Mouse (Mus musculus): ENCODE measurements around the gene Taf5l.
"Not testable (repeated sequence)": the region's sequence is repeated elsewhere in the genome, so short reads cannot be mapped to it uniquely, and the experiment has no call there.

The Taf5l gene

GRCm38 (mm10) chr8:124021237-124022227 lies at the start of gene Taf5l, which contains the start of gene Urb2:
TSS of gene Taf5l (minus strand) at chr8:124021397.
TSS of gene Urb2 (plus strand) at chr8:124021508.
- DNase-seq = peak; percentile 99

- DNase-seq = peak; percentile 92
These were observed 49.4 kb upstream of the Taf5l start for GRCm38 (mm10) chr8:124070363-124071324.

DNA sequence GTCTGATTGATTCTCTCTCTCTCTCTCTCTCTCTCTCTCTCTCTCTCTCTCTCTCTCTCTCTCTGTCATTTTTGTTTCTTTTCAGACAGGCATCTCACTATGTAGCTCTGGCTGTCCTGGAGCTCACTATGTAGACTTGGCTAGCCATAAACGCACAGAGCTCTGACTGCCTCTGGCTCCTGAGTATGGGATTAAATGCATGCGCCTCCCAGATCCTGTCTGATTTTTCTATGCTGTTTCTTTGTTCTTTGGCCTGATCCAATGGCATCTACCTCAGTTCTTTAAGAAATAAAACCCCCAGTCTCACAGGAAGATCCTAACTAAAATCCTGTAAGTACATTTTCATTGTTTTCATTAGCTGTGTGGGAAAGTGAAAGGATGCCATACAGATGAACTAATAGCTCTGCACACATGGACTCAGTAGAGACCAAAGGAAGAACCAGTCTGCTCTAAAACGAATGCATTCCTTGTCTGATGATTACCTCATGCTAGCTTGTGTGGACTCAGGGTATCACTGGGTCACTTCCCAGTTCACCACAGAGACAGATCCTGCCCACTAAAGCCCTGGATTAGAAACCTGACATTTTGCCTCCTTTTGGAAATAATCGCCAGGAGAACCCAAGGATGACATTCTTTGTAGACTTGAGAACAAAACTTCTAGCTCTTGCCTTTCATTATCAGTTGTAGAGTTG lies 46.0 kb upstream of the Taf5l start:
- no peak for DNase-seq

- DNase-seq = peak; percentile 99
These were observed 45.3 kb upstream of the Taf5l start for GRCm38 (mm10) chr8:124066325-124067058.

- peak; percentile 79 for DNase-seq
These were observed 35.8 kb upstream of the Taf5l start for GRCm38 (mm10) chr8:124056832-124057655.

- peak; percentile 78 for DNase-seq
These were observed 31.4 kb upstream of the Taf5l start for GRCm38 (mm10) chr8:124052568-124052967.

DNA sequence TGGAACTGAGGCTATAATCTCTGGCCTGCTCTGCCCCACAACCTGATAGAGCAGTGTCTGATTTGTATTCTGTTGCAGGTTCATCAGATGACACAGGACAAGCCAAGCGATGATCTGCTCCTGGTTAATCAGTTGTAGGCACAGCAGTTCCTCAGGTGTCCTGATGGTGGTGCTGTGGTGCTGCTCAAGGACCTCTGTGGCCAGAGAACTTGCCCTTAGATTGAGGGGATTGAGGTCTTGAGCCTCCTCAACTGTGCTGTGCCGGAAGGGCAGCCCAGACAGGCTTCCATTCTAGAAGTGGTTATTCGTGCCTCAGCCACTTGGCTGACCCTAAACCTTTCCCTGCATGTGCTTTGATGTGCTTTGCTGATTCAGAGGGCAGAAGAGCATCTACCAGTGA lies 30.9 kb upstream of the Taf5l start:
- peak; percentile 93 for DNase-seq

DNA sequence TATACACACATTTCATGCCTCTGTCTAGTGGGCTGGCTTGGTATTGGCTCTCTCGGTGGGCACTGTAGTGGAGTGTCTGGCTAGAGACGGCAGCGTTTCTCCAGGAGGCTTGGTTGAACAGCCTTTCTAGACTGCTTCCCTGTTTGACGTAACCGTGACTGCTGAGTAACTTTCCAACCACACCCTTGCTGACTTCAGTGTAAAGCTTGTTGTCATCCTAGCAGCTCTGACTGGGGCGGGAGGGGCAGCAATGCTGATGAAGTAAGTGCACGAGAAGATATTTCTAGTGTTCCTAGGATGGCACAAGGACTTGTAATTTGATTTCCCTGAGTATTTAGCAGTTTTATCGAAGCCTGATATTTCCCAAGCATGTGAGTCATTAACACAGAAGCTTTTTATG lies 24.7 kb upstream of the Taf5l start:
- peak; percentile 84 for DNase-seq

GRCm38 (mm10) chr8:124044931-124045330 lies 23.7 kb upstream of the Taf5l start:
- DNase-seq = peak; percentile 65

- DNase-seq = peak; percentile 79
These were observed 23.2 kb upstream of the Taf5l start for GRCm38 (mm10) chr8:124044421-124044820.

GRCm38 (mm10) chr8:124042201-124042600 lies 21.0 kb upstream of the Taf5l start:
- DNase-seq = peak; percentile 69

DNA sequence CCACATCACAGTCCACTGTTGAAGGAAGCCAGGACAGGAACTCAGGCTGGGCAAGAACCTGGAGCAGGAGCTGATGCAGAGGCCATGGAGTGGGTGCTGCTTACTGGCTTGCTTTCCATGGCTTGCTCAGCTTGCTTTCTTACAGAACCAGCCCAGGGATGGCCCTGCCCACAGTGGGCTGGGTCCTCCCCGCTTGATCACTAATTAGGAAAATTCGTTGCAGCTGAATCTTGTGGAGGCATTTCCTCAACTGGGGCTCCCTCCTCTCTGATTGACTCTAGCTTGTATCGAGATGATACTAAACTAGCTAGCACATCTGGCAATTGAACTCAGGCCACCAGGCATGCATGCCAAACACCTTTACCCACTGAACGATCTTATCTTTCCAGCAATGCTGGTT lies 18.2 kb upstream of the Taf5l start:
- peak; percentile 87 for DNase-seq

GRCm38 (mm10) chr8:124038121-124038520 lies 16.9 kb upstream of the Taf5l start:
- peak; percentile 52 for DNase-seq

- DNase-seq = no peak
These were observed 12.2 kb upstream of the Taf5l start for GRCm38 (mm10) chr8:124033400-124033799.

GRCm38 (mm10) chr8:124027831-124028230 lies 6.6 kb upstream of the Taf5l start:
- DNase-seq = no peak

DNA sequence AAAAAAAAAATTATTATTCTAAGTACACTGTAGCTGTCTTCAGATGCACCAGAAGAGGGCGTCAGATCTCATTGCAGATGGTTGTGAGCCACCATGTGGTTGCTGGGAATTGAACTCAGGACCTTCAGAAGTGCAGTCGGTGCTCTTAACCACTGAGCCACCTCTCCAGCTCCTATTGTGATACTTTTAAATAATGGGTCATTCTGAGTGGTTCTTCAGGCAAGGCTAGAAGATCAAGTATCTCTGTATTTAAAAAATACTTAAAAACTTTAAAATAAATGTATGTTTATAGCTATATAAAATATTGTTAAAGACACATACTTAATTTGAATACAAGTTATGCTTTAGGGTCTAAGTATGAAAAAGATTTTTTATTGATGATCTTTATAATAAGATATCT lies 5.1 kb upstream of the Taf5l start:
- DNase-seq = not testable (repeated sequence)

DNA sequence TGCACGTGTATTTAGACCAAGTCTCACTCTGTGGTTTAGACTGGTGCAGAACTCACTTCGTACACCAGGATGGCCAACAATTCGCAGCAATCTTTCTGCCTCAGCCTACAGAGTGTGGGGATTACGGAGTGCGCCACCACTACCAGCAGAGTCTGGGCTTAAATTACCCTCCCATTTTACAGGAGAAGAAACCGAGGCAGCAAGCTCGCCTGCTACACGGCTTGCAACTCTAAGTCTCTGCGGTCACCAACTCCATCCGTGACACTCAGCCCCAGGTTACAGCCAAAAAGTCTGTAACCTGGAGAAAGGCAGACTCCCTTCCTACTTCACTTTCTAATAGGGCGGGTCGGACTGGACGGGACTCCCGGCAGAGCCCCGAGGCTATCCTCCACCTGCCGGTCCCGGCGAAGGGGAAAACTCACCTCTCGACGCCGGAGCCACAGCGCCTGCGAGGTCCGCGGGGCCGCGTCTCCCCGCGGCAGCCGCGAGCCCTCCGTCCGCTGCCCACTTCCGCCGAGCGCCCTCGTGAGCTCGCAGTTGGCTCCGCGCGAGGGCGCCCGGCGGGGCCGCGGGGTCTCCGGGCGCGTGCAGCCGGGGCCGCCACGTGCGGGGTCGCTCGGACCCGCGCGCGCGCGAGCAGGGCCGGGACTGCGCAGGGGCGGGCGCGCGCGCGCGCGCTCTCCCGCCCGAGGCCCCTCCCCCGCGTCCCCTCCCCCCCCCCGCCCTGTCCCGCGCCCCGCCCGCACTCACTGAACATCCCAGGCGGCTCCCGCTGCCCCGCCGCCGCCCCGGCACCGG lies 559 bp downstream of the Taf5l start:
- DNase-seq = no peak

DNA sequence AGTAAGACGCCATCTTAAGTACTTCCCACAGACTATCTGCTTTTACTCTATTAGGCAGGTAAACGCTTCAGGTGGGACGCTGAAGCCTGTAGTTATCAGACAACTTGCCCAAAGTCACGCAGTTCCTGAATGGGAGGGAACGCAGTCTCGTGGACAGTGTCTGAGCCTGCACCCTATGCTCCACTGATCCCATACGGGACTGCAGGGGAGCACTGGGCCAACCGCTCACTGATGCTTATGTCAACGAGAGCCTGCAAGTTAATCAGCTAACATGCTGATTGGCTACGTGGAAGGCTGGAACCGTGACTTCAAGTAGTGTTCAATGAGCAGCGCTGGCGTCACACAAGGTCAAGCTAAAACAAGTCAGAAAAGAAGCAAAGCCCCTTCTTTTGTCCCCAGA lies 1.4 kb downstream of the Taf5l start:
- peak; percentile 89 for DNase-seq

DNA sequence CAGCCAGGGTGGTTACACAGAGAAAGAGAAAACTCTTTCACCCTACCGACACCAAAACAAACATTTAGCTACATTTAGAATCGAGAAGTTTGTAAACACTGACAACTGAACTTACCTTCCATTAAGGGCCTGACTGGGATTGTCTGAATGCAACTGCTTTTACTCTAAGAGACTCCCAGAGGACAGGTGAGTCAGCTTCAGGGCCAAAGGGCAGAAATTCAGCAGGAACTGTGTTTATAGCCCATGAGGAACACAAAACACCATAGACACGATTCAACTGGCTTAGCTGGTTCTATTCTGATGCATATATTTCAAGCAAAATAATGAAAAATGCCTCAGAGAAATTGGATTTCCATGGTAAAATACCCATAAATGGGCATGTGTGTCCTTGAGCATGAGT lies 6.4 kb downstream of the Taf5l start:
- no peak for DNase-seq

GRCm38 (mm10) chr8:124014299-124014698 lies 6.9 kb downstream of the Taf5l start:
- not testable (repeated sequence) for DNase-seq

All from heart, adult 11 months (tissue).